Mouse (Mus musculus) megakaryocyte, adult 5-6 weeks (primary cell): ENCODE data around the gene Chchd1. TPM values are rescaled to one million over a fixed set of nuclear protein-coding genes. Genes with fewer than 3 reads are reported as not detected.

ENCODE experiments used
- ATAC-seq: 2 replicates; pipeline ENCODE4 v1.8.0; 2016; ENCODE audit warnings: mild to moderate bottlenecking, inconsistent platforms; ENCODE audit not compliant: poor library complexity, severe bottlenecking
- total RNA-seq, 2 experiments: library from RNA; stranded (forward) in 1 of 2; stranded (reverse) in 1 of 2; fragments of 153-499, 151-499 nt in 1 of 2; fragments of 221-1000, 200-1000 nt in 1 of 2; gene quantifications; 2 replicates each; pipeline versions ENCODE4 v1.2.3 to v1.2.4; 2015 to 2017

Gene Chchd1
- 94.2 and 107 TPM in 2 replicates for total RNA-seq (2015)
- 86.5 and 86.8 TPM in 2 replicates for total RNA-seq (2017)

- ATAC-seq: peak; percentile 86
These were observed at the start of gene Chchd1 for GRCm38 (mm10) chr14:20702741-20703381. TSS of gene Chchd1 (plus strand) at chr14:20703006.

GRCm38 (mm10) chr14:20654690-20655421 lies 48.0 kb upstream of the Chchd1 start:
- peak; percentile 90 for ATAC-seq

GRCm38 (mm10) chr14:20655731-20656130 lies 47.1 kb upstream of the Chchd1 start:
- ATAC-seq: no peak

GRCm38 (mm10) chr14:20656361-20656760 lies 46.4 kb upstream of the Chchd1 start, which contains the start of gene Myoz1:
TSS of gene Myoz1 (minus strand) at chr14:20656540.
- no peak for ATAC-seq

- ATAC-seq: no peak
These were observed 44.5 kb upstream of the Chchd1 start for GRCm38 (mm10) chr14:20658326-20658725.

- no peak for ATAC-seq
These were observed 43.9 kb upstream of the Chchd1 start for GRCm38 (mm10) chr14:20658902-20659301.

GRCm38 (mm10) chr14:20659687-20660086 lies 43.1 kb upstream of the Chchd1 start:
- no peak for ATAC-seq

- peak; percentile 98 for ATAC-seq
These were observed 41.8 kb upstream of the Chchd1 start for GRCm38 (mm10) chr14:20660827-20661660.

- no peak for ATAC-seq
These were observed 41.0 kb upstream of the Chchd1 start for GRCm38 (mm10) chr14:20661661-20662331.

GRCm38 (mm10) chr14:20662740-20663139 lies 40.1 kb upstream of the Chchd1 start:
- ATAC-seq: no peak

- ATAC-seq: no peak
These were observed 39.2 kb upstream of the Chchd1 start for GRCm38 (mm10) chr14:20663601-20664000.

GRCm38 (mm10) chr14:20664436-20664835 lies 38.4 kb upstream of the Chchd1 start:
- no peak for ATAC-seq

- ATAC-seq: no peak
These were observed 35.3 kb upstream of the Chchd1 start for GRCm38 (mm10) chr14:20667469-20667868.

GRCm38 (mm10) chr14:20668154-20668810 lies 34.5 kb upstream of the Chchd1 start, which contains the start of gene Synpo2l:
TSS of gene Synpo2l (minus strand) at chr14:20668354.
- no peak for ATAC-seq

- ATAC-seq: no peak
These were observed 29.8 kb upstream of the Chchd1 start for GRCm38 (mm10) chr14:20672990-20673389.

GRCm38 (mm10) chr14:20673735-20674063 lies 29.1 kb upstream of the Chchd1 start:
- ATAC-seq: peak; percentile 71

- peak; percentile 97 for ATAC-seq
These were observed 28.6 kb upstream of the Chchd1 start, which contains the start of gene Sec24c for GRCm38 (mm10) chr14:20674064-20674833. TSS of gene Sec24c (plus strand) at chr14:20674308.

- ATAC-seq: no peak
These were observed 24.9 kb upstream of the Chchd1 start for GRCm38 (mm10) chr14:20677906-20678305.

- ATAC-seq: no peak
These were observed 21.1 kb upstream of the Chchd1 start for GRCm38 (mm10) chr14:20681742-20682141.
